Mouse (Mus musculus) ES-E14 (cell line): ENCODE data around the gene Fam107a.

ENCODE experiments used
- CHD2 ChIP-seq: IDR thresholded peaks from 2 replicates; pipeline ENCODE4 v1.6.1; 2014; ENCODE audit warnings: mild to moderate bottlenecking, low read depth, low read length, inconsistent platforms
- HCFC1 ChIP-seq: IDR thresholded peaks from 2 replicates; pipeline ENCODE4 v1.6.1; 2012; ENCODE audit warnings: low read length, inconsistent platforms, borderline replicate concordance; ENCODE audit not compliant: insufficient read depth
- MAFK ChIP-seq: IDR thresholded peaks from 2 replicates; pipeline ENCODE4 v1.6.1; 2014; ENCODE audit warnings: mild to moderate bottlenecking, low read depth, low read length, inconsistent platforms; ENCODE audit not compliant: insufficient read depth
- ZC3H11A ChIP-seq: IDR thresholded peaks from 2 replicates; pipeline ENCODE4 v1.6.1; 2012; ENCODE audit warnings: low read depth, mild to moderate bottlenecking, inconsistent platforms, low read length, borderline replicate concordance
- ZNF384 ChIP-seq: IDR thresholded peaks from 2 replicates; pipeline ENCODE4 v1.6.1; 2012; ENCODE audit warnings: low read depth, low read length, inconsistent platforms

DNA sequence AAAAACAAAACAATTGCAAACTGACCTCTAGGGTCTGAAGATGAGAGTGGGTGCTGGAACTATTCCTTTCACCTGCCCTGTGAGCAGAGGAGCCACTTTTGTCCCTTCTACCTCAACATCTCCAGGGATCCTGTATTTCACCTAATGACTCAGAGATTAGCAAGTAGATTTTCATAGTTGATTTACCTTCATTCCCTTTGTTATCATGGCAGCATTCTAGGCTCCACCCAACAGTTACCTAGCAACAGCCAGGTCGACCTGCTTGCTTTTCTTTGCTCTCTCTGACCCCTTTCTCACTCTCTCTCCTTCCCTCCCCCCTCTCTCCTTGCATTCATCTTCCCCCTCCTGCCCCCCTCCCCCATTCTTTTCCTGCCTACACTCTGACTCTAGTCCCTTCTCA is 49.3 kb upstream of the Fam107a start:
- TF ChIP-seq MAFK (no peak), ZC3H11A (no peak), CHD2 (no peak), HCFC1 (no peak), ZNF384 (no peak)
